Mouse (Mus musculus): Measurements from ENCODE around the gene 4930558K02Rik. TPM values are rescaled to one million over a fixed set of nuclear protein-coding genes. Genes with fewer than 3 reads are reported as not detected.
A peak's percentile ranks its signal among the peaks of the same experiment; 100 is the strongest.

Gene 4930558K02Rik
- total RNA-seq (2021) = not detected
- long read RNA-seq, experiment 1 = 0 reads
- long read RNA-seq, experiment 2 = 0 reads

DNA sequence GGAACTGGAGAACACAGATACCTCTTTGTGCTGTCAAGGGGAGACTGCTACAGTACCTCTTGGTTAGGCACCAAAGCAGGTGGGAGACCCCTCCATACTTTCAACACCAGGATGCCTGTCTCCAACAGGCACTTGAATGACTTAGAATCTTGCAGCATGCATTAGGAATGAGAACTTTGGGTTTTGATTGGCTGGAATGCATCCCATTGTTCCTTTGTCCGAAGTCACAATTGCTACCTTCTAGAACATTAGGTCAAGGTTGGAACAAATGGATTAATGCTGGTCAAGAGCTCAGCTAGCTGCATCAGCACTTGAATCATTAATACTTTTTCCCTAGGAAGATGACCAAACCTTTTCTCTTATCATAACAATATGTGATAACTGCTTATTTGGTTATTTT is at the start of gene 4930558K02Rik:
TSS of gene 4930558K02Rik (minus strand) at position 101 of the 400 bp plus-strand sequence.
- peak in 1 of 2 experiments; percentile 16 for DNase-seq

DNA sequence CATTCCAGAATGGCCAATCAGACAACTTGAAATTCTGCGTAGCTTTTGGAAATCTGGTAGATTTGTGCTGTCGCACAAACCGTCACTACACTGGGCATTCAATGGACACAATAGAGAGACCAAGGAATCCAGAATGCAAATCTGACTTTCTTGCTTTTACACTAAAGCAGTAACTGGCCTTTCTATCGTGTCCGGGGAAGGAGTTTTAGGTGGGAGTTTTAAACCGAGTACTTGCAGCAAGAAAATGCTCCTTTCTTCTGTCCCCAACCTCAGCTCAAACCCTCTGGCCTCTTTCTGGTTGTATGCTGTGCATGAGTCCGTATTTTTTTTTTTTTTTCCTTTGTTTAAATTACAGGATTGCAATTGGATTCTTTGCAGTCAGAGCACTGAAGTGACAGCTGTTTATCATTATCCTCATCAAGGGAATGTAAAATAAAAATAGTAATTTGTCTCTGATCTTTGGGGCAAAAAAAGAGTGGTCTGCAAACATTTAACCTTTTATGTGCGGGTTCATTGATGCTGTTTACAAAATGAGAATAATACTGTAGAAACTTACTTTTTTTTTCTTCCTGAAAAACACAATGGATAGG is 44.3 kb upstream of the 4930558K02Rik start:
- no peak for DNase-seq

DNA sequence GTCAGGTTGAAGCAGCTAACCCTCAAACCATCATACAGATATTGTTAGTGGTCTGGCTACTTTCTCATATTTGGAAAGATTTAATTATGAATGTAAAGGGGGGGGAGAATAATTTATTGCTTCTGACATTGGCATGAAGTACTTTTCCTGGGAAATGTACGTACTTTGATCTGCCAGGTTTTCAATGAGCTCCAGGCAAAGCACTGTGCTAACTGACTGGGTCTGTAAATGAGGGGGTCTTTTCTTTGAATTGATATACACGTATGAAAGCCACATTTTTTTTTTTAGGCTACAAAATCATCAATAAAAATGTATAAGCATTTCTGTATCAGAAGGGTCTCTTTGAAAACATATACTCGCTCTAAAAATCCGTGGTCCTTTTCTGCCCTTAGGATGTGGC is 41.3 kb upstream of the 4930558K02Rik start:
- no peak for DNase-seq

DNA sequence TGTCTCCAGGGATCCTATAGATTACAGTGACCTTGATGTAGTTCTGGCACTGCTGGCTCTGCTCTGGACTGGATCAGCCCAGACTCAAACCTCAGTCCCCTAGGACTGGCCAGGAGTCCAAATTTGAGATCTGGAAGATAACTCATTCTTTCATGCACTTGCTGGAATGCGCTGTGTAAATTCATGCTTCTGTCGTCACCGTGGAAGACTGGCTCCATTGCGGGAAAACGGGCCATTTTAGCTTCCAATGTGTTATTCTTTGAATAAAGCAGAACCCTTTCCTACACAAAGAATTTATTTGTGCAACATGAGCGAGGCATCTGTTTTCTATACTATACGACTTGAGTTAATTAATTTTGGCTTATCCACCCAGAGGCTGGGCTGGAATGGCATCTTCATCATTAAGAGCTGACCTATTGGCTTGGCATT is 40.9 kb upstream of the 4930558K02Rik start:
- no peak for DNase-seq

DNA sequence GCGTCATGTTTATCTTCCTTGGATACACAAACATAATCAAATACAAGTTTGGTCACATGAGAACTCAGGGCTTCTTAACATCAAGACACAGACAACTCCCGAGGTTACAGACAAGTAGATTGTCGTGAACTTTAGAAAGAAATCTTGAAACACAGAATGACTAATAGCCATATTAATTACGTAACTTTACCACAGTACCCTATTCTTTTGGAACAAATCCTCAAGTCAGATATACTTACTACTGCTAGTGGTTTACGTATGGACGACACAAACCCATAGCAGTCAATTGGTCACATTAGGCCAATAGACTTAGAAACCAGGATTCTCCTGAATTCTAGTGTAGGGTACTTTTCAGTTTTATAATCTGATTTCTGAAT is 39.2 kb upstream of the 4930558K02Rik start:
- DNase-seq = no peak

DNA sequence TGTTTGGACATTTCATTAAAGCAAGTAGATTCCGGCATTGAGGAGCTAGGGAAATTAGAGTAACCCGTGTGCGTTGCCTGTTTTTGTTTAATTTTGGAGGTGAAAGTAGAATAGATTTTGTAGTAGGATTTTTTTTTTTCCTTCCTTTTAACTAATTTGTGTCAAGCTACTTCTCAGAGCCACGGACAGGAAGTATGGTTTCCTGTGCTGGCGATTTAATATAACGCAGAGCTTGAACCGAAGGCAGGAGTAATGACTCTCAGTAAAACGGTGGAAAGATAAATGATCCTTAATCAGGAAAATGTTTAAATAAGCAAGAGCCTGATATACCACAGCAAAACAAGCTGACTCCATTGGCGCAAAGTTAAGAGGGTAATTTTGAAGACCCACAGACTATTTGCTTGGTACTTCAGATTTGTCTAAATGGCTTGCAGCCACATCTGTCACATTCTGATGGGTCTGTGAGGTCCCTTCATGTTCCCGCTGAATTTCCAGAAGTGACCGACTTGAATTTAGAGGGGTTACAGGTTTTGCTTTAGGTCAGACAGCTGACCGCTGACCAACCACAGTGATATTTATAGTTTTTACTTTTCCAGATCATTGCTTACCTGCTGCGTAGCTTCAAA is 38.7 kb upstream of the 4930558K02Rik start:
- DNase-seq = no peak

DNA sequence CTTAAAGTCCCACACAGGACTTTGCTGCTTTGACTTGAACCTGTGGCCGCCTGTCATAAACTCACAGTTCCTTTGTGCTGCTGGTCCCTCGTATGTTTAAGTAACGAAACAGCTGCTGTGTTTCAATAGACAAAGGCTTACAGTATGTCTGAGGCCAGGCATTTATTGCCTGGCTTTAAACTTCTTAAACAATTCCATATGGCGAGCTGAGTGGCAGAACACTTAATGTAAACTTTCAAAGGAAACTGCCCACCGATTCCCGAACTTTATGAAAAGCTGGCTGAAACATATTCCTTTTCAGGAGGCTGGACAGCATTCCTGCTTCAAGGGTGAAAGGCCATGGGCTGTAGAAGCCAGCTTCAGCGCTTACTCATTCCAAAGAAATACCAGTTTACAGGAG is 37.5 kb upstream of the 4930558K02Rik start:
- no peak for DNase-seq

DNA sequence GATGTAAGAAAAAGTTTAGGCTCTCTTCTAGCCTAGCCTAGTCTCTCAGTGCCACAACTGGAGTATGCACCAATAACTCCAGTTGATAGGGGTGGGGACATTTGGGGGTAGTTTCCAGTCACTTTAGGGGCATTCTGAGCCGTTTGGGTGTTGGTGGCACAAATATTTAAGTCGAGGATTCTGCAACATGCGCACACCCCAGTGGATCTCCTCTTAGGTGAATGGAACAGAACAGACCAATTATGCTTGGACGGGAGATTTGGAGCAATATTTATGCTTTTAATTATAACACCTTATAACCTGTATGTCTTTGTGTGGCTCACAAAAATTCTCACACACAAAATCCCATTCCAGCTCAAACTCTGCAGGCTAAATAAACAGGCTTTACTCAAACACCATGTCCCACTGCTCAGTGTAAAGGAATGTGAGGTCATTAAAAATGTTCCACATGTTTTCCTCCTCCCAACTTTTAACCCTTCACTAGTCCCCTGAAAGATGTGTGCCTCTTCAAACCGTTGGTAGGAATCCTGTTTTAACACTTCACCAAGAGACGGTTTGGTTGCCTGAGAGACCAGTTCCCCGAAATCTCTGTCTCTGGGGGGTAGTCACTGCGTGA is 35.9 kb upstream of the 4930558K02Rik start:
- no peak for DNase-seq

DNA sequence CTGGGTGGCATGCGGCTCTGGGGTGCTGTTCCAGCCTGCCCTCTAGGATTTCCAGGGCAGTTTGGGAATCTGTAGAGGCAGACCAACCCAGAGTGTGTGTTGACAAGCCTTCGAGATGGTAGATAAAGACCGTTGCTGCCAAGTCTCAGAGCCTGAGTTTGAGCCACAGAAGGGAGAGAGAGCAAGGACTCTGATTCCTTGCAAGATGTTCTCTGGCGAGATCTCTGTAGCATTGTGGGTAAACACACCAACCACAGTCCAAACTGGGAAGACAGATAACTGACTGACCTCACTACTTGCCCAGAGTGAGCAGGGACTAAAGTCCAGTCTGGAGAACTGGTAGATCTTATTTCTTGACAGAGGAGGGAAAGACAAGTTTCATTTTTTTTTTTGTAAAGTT is 34.1 kb upstream of the 4930558K02Rik start:
- DNase-seq = no peak

DNA sequence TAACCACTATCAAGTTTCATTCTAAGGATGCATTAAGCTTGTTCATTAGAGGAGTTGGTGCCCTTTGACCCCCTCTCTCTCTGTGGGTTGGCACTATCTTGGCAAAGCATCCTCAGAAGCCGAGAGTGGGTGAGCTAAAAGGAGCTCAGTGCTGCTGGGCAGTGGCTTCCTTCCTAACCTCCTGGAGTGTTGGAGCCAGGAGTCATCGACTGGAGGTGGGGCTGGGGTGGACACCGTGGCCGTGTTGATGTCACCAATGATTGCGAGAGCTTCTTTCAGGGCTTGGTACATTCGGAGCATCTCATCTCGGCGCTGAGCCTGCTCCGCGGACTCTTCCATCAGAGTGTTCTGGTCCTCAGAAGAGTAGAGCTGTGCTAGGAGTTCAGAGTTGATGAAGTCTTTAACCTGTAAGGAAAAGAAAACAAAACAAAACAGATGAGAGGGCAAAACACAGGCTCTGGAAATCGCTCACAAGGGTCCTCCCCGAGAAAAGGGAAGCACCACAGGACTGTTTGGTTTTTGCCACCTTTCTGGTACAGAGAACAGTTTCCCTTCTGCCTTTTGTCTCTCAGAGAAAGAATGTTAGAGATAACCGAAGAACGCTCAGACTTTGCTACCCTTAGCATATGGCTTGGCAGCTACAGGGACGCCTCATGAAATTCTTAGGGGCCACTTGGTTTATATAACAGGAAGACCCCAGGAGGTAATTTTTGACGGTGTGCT is 32.2 kb upstream of the 4930558K02Rik start:
- no peak for DNase-seq

DNA sequence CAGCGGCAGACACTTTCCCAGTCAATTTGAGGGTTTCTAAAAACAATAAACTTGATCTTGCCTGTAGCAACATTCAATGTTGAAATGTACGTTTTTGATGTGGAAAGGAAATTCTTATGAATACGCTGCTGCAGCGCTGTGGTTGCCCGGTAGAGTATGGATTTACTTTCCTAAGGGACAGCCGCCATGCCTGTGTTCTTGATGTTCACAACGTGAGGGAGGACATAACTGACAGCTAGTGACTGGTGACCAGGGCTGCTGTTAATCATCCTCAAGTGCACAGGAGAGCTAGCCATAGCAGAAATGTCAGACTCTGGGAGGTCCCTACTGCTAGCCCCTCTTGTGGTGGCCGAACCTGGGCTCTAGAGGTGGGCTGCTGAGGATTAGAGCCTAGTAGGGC is 29.6 kb upstream of the 4930558K02Rik start:
- DNase-seq = no peak

DNA sequence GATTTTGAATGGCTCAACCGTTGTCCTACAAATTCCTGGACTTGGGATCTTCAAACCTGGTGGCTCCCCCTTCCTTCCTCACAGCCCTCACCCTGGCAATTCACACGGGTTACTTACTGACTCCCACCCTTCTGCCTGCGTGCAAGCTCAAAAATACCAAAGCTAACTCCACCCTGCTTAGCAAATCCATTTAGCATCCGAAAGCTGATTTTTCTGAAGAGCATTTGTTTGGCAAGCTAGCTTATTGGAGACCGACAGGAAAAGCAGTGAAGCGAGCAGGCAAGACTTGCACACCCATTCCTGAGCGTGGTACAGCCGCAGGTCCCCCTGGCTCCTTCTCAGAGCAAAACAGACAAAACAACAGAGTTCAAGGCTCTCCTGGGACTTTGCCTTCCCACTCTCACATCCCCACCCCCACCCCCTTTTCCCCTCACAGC is 29.2 kb upstream of the 4930558K02Rik start:
- DNase-seq = no peak

DNA sequence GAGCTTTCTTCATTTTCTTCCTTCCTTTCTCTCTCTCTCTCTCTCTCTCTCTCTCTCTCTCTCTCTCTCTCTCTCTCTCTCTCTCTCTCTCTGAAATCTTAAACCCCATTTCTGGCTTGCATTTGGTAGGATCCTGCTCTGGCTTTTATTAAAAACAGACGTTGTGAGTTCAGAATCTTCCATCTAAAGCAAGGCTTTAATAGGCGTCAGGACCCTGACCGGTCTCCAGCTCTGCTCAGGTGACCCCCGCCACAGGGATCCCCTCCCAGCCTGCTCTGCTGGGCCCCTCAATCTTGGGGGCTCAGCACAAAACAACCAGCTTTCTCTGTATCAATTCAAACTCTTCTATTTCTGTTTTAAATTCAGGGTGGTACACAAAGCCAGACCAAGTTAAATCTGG is 28.8 kb upstream of the 4930558K02Rik start:
- DNase-seq = no peak

DNA sequence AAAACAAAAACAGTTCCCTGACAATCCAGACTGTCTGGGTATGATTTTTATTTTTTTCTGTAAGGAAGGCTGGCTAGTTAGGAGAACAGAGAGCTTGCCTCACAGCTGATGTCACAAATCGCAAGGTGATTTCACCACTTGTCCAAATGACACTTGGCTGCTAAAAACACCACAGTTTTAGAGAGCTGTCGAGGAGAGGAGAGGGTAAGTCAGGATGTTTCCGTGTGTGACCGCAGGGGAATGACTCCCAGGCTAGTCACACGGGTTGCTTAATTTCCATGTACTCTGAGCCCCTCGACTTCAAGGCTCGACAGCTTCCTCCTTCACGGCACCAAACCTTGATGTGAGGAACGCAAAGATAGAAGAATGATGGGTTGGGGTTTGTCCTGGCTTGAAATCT is 26.7 kb upstream of the 4930558K02Rik start:
- no peak for DNase-seq

DNA sequence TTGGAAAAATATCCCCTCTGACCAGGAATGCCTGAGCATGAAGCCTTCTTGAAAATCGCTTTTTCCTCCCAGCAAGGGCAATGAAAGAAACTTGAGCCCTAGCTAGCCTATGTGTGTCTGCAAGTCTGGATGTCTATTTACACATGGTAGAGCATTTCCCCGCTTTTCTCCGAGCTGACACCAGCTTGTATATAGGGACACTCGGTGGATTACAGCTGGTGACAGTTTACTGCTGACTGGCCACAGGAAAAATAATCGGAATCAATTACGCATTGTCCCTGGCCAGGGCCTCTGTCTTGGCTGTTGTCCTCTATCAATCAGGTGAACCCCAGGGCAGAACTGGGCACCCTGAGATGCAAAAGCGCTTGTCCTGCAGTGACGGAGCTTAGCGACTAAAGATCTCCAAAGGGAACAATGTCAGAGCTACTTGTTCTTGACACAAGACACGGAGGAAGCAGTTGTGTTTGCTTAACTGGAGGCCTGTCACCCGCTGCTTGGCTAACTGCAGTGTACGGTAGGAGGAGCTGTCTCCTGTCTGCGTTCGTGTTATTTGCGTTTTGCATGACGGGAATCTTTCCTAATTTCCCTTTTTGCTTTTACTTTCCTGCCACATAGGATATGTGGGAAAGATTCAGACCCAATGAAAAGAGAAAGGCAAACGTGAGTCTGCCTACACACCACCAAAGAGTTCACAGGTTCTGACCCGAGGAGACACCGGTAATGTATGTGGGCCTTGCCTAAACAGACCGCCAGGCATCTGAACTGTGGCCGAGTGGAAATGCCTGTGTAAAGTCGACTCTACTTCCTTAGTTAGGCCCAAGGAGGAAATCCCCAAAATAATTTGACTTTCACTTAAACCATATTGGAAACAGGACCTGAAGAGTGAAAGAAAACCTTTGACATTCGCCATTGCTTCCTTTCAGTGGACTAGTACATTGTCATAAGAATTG is 25.7 kb upstream of the 4930558K02Rik start:
- peak; percentile 13 to 53 for DNase-seq

DNA sequence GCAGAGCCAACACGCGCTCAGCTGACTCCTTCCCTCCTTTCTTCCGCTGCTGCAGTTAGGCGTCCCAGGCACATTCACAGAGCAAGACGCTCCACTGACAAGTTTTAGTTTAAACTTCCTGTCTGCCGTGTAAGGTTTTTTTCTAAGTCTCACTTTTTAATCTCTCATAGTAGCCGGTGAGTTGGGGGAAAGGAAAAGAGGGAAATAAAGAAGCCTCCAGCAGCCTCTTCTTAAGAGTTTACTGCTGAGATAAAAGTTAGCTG is 25.0 kb upstream of the 4930558K02Rik start:
- no peak for DNase-seq

DNA sequence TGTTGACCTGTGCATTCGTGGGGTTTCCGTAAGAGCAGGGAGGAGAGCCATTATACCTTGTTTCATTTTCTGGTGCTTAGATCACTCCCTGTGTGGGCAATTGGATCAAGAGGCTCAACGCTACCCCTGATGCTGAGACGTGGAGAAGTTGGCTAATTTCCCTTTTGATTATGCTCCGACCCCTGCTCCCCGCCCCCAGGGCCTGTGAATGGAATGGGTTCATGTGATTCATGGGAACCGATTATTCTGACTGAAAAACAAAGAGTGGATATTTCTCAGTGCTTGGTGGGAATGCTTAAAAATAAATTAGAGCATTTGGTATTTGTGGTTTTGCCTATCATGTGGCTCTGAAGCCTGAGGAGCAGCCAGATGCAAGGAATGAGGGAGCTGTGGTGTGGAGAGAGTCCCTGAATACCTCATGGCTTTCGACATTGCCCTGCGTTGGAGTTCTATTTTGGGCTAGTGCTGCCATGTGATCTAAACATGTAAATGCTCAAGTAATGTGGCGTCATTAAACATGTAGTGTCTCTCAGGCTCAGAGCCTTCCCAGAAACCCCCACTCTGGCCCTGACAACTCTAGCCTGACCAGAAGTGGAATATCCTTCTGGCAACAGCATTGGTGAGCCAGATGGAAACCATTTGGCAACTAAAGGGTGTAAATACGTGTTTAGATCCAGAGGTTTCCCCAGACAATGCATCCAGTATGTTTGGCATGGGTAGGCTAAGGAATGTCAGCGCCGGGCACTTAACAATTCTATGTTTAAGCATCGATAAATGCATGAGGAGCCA is 24.5 kb upstream of the 4930558K02Rik start:
- no peak for DNase-seq

DNA sequence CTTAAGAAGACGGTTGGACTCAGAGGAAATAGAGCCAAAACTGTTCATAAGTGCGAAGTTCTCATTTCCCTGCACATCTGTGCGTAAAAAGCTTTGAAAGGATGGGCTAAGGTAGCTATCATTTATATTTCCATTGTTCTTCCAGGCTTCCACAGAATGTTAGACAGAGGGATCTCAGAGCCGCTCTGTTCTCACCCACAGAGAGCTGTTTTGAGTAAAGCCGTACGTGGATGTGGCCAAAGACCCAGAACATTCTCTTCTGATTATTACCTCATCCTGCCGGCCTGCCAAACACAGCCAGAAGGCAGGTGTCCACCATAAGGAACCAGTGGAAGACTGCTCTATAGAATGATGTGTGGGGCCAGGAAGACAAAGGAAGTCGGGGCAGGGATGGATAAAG is 21.9 kb upstream of the 4930558K02Rik start:
- DNase-seq = no peak

DNA sequence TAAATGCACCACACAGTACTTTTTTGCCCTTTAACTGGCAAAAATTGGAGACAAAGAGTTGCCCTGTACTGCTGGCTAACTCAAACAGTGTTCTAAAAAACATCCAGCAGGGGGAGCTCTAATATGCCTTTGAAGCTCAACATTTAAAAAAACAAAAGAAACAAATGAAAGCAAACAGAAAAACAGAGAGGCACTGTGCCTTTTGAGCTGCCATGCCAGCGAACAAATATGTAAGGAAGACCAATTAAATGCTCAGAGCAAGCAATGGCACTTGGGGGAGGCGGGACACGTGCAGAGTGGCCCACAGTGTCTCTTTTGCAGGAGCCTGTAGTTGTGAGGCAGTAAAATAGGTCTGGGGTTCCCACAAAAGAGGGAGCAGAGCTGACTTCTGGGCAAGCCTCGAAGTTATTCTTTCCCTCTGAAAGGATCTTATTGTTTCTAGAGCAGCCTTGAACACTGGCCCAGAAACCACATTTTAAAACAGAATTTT is 20.5 kb upstream of the 4930558K02Rik start:
- DNase-seq = peak in 1 of 2 experiments; percentile 55

DNA sequence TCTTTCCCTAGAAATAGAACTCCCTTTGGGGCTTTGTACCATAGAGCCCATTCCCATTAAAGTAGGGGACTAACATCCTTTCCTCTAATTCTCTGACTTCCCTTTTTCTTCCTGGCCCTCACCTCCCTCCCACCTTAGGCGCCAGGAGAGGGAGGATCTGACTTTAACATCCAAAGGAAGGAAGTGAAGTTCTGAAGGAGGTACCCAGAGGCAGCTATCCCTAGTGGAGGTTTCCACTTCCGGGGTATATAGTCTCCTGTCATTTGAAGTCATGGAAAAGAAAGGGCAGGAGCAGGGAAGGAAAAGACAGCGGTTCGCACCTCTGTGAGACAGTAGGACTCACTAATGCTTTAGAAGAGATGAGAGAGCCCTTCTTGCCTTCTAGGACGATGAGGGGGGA is 19.9 kb upstream of the 4930558K02Rik start:
- no peak for DNase-seq

DNA sequence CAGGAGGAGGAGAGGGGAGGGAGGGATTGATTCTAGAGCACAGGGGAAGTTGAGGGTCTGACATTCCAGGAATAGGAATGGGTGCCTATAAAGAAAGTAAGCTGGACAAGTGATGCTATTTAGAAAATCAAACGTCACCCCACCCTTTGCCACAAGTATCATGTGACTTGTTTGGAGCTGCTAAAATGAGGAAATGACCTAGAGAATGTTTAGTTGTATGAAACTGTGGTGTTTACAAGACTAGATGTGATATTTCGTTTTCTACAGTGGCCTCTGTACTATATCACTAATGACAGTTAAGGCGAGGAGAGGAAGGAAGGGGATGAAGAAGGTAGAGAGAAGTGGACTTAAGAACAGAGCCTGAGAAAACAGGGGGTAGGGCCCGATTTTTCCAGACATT is 19.3 kb upstream of the 4930558K02Rik start:
- no peak for DNase-seq

All from adrenal gland, postnatal 36 days (tissue).